Mouse (Mus musculus) kidney, embryonic 16.5 days (tissue): ENCODE results near the gene Itpk1. TPM values are rescaled to one million over a fixed set of nuclear protein-coding genes. Genes with fewer than 3 reads are reported as not detected.

Experiments
- ATAC-seq: fragments of 200-750 bp; cut with Nextera tagmentation; 2 replicates; pipeline ENCODE4 v1.8.0; 2017; ENCODE audit warnings: moderate TSS enrichment; ENCODE audit not compliant: low FRiP score, low TSS enrichment
- H3K27ac ChIP-seq: fragments of 300-500 bp; sonication (generic); 2 replicates; pipeline ENCODE4 v1.5.1; 2014; ENCODE audit warnings: low read length
- H3K27me3 ChIP-seq: fragments of 300-500 bp; sonication (generic); 2 replicates; pipeline ENCODE4 v1.6.1; 2014; ENCODE audit warnings: low read length, control low read depth, mixed read lengths; ENCODE audit not compliant: insufficient read depth
- H3K36me3 ChIP-seq: fragments of 300-500 bp; sonication (generic); 2 replicates; pipeline ENCODE4 v1.6.1; 2014; ENCODE audit warnings: low read length, control low read depth, mixed read lengths; ENCODE audit not compliant: insufficient read depth
- H3K4me1 ChIP-seq: fragments of 300-500 bp; sonication (generic); 2 replicates; pipeline ENCODE4 v1.6.1; 2014; ENCODE audit warnings: low read length, control low read depth, mixed read lengths; ENCODE audit not compliant: insufficient read depth
- H3K4me2 ChIP-seq: fragments of 300-500 bp; sonication (generic); replicated peaks from 2 replicates; pipeline ENCODE4 v1.6.1; 2014; ENCODE audit warnings: low read depth, low read length
- H3K4me3 ChIP-seq: fragments of 300-500 bp; sonication (generic); 2 replicates; pipeline ENCODE4 v1.5.1; 2014; ENCODE audit warnings: mild to moderate bottlenecking, low read length
- H3K9ac ChIP-seq: fragments of 300-500 bp; sonication (generic); replicated peaks from 2 replicates; pipeline ENCODE4 v1.6.1; 2014; ENCODE audit warnings: low read length
- H3K9me3 ChIP-seq: fragments of 300-500 bp; sonication (generic); 2 replicates; pipeline ENCODE4 v1.6.1; 2016; ENCODE audit warnings: low read length, control low read depth
- WGBS: fragments of 180-500 bp; shearing (Covaris S2); extraction: QIAGEN DNeasy Blood & Tissue Kit; methylation state at CpG from one replicate; pipeline ENCODE4 v1.1.7; 2014; 5-methylcytosine and 5-hydroxymethylcytosine counted together
- polyA plus RNA-seq: library from polyadenylated mRNA; unstranded; fragments of >200 nt; fragmentation: Nextera tagmentation; extraction: Ambion mirVana; gene quantifications from 2 replicates; pipeline ENCODE4 v1.2.1, GENCODE M21; 2015

Itpk1 gene
- polyA plus RNA-seq, 1 experiment from 2014 or later: 23.9 TPM

DNA sequence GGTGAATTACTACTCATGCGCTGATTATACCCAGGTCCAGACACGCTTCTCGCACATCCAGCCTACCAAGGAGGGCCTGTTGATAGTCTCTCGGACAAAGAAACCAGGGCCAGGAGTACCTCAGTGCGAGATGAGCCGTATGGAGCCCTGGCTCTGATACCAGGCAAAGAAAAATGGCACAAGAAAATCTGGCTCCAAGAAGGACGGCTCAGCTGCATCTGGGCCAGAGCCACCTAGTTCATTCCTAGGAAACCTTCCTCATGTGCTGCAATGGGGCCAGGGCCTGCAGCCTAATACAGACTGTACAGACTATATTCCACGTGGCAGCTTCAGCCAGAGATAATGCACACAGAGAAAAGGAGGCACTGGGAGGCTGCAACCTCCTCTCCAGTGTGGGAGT, 93.8 kb downstream of the Itpk1 start:
- WGBS: 88% methylated on average over 8 of the region's 8 CpGs
- H3K4me2 ChIP-seq: no peak overlapping the region
- H3K36me3 ChIP-seq: no peaks in the 10 kb centered on the region
- H3K4me1 ChIP-seq: peaks cover 10% of the 10 kb centered on the region
- ATAC-seq: no peak
- H3K4me3 ChIP-seq: no peak overlapping the region
- H3K9ac ChIP-seq: no peak overlapping the region
- no peaks in the 10 kb centered on the region for H3K27me3 ChIP-seq
- H3K27ac ChIP-seq: no peak overlapping the region
- H3K9me3 ChIP-seq: no peaks in the 10 kb centered on the region

DNA sequence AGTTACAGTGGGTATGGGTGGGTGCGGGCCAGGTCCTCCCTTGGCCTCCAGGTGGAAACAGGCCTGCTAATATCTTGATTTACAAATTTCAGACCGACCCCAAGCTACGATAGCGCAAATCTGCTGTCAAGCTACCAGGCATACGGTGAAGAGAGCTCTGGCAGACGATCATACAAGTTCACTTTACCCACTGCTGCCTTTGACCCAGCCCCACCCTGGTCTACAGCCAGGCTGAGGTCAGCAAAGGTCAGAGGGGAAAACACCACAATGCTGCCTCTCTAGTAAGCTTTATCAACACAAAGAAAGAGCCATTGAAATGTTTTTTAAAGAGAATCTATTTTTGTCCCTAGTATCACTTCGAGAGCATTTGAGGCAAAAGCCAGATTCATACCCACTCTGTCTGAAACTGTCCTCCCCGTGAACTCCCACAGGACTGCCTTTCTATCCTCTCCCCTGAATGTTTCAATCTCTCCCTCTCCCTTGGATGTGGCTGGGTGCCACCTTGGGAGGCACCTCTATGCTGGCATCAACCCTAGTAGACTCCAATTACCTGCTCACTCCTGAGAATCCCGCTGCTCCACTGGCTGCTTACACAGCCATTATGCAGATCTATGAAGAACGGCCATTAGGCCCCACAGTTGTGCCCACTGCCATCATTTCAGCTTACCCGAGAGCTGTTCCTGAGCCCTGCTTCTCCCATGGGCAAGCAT, 96.8 kb downstream of the Itpk1 start:
- Histone ChIP-seq H3K36me3 (peaks cover 9% of the 10 kb centered on the region; the same call in 1 of the 2 replicates), H3K27me3 (no peaks in the 10 kb centered on the region), H3K4me2 (no peak overlapping the region), H3K4me1 (peaks cover 10% of the 10 kb centered on the region), H3K9me3 (no peaks in the 10 kb centered on the region), H3K9ac (no peak overlapping the region), H3K27ac (no peak overlapping the region), H3K4me3 (no peak overlapping the region)
- WGBS: 80% methylated on average over 11 of the region's 11 CpGs
- ATAC-seq: no peak

DNA sequence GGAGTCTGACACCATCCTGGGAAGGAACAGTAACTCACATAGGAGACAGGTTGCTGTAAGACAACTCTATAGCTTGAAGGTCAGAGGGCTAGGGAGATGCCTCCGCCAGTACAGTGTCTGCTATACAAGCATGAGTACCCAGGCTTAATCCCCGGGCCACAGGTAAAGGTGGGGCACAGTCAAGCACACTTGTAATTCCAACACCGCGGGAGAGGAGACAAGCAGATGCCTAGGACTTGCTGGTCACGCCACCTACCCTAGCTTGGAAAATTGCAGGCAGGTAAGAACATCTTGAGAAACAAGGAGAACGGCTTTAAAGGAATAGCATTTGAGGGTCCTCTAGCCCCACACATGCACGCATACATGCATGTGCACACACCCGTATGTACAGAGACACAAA, 97.7 kb downstream of the Itpk1 start:
- ATAC-seq: no peak
- no peak overlapping the region for H3K9ac ChIP-seq
- H3K4me3 ChIP-seq: no peak overlapping the region
- peaks cover 9% of the 10 kb centered on the region; the same call in 1 of the 2 replicates for H3K36me3 ChIP-seq
- no peaks in the 10 kb centered on the region for H3K9me3 ChIP-seq
- WGBS: 80% methylated on average over 8 of the region's 8 CpGs
- H3K27ac ChIP-seq: no peak overlapping the region
- peaks cover 14% of the 10 kb centered on the region for H3K4me1 ChIP-seq
- H3K4me2 ChIP-seq: no peak overlapping the region
- no peaks in the 10 kb centered on the region for H3K27me3 ChIP-seq

DNA sequence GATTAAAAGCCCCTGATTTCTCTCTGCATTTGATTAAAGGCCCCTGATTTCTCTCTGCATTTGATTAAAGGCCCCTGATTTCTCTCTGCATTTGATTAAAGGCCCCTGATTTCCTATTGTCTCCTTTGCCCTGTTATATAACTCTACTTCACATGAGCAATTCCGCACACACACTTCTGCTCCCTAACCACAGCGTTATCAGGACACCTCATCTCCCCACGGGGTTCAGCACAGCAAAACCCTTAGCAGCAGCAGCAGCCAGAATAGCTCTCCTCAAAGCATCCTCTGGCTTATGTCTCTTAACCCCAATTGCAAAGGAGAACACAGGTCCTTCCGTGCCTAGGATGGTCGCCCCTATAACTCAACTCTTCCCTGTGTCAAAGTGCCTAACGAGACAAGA, 99.1 kb downstream of the Itpk1 start:
- H3K4me2 ChIP-seq: no peak overlapping the region
- ATAC-seq: no peak
- WGBS: 82% methylated on average over 6 of the region's 6 CpGs
- no peaks in the 10 kb centered on the region for H3K27me3 ChIP-seq
- H3K4me1 ChIP-seq: peaks cover 28% of the 10 kb centered on the region
- peaks cover 9% of the 10 kb centered on the region; the same call in 1 of the 2 replicates for H3K36me3 ChIP-seq
- H3K9me3 ChIP-seq: no peaks in the 10 kb centered on the region
- H3K27ac ChIP-seq: no peak overlapping the region
- no peak overlapping the region for H3K9ac ChIP-seq
- H3K4me3 ChIP-seq: no peak overlapping the region

DNA sequence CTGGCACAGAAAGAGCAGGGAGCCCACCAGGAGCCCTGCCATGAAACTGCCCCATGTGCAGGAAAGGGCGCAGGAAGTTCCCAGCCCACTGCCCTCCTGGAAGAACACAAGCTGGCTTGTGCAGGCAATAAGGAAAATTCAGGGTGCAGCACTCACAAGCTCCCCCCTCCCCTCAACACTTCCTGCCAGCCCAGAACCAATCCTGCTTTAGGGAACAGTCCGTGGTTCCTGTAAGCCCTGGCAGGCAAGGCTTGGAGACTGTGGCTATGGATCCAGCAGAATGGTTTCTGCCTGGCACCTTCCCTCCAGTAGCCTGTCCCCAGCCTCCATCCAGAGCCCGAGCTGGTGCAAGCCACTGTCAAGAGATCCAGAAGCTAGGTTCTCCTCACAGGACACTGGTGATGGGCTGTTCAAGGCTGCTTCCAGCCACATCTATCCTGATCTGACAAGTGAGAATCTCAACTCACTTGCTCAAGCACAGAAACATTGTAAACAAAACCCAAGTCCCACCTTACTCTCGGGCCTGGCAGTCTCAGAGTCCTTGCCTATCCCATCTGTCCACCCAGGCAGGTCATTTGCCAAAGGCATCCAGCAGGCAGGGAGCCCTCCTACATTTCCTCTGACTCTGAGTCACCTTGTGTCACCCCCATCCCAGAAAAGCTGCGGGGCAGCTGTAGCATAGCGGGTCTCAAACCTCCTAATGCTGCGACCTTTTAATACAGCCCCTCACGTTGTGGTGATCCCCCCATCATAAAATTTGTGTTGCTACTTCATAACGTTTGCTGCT, 102.3 kb downstream of the Itpk1 start:
- ATAC-seq: no peak
- WGBS: 69% methylated on average over 9 of the region's 9 CpGs
- Histone ChIP-seq H3K9ac (peak overlapping the region; percentile 35), H3K36me3 (peaks cover 9% of the 10 kb centered on the region; the same call in 1 of the 2 replicates), H3K4me3 (no peak overlapping the region), H3K27me3 (no peaks in the 10 kb centered on the region), H3K9me3 (peaks cover 6% of the 10 kb centered on the region; the same call in 1 of the 2 replicates), H3K4me2 (no peak overlapping the region), H3K4me1 (peaks cover 45% of the 10 kb centered on the region), H3K27ac (no peak overlapping the region)

DNA sequence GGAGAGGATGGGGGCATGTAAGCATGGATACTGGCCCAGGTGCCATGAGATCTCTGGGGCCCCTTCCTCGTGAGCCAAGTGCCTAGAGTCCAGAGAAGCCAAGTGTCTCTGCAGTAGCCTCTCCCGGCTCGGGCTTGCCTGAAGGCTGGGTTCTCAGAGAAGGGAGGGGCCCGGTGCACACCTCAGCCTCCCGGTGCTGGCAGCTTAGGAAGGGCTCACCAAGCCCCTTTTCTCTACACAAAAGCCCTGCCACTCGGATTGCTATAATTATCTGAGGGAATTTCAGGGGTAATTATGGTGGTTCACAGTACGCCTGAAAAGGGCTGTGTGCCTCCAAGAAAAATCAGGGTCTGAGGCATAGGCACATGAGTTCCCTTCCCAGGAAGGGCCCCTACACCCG, 102.9 kb downstream of the Itpk1 start:
- 45% methylated on average over 8 of the region's 8 CpGs for WGBS
- Histone ChIP-seq H3K9ac (peak overlapping the region; percentile 35; the same call in 1 of the 2 replicates), H3K36me3 (peaks cover 9% of the 10 kb centered on the region; the same call in 1 of the 2 replicates), H3K4me3 (no peak overlapping the region), H3K4me2 (no peak overlapping the region), H3K27ac (no peak overlapping the region), H3K4me1 (peaks cover 51% of the 10 kb centered on the region), H3K27me3 (no peaks in the 10 kb centered on the region), H3K9me3 (peaks cover 6% of the 10 kb centered on the region; the same call in 1 of the 2 replicates)
- ATAC-seq: no peak

DNA sequence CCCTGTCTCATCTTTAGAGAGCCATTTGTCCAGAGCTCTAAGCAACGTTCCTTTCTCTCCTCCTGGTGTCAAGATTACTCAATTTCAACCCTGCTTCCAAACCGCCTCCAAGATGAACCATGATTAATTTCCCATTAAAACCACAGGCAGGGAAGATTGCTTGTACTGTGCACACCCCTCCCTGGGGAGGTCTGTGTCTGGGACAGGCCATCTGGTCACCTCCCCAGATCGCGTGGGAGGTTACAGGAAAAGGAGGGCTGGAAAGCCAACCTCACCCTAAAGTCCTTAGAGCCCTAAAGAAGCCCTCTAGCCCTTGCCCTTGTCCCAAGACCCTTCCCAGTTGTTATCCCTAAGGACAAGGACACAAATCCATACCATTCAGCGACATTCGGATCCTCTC, 104.4 kb downstream of the Itpk1 start:
- Histone ChIP-seq H3K9ac (no peak overlapping the region), H3K27me3 (no peaks in the 10 kb centered on the region), H3K27ac (peak overlapping the region; percentile 81), H3K36me3 (peaks cover 9% of the 10 kb centered on the region; the same call in 1 of the 2 replicates), H3K4me1 (peaks cover 64% of the 10 kb centered on the region), H3K4me2 (no peak overlapping the region), H3K9me3 (peaks cover 6% of the 10 kb centered on the region; the same call in 1 of the 2 replicates), H3K4me3 (no peak overlapping the region)
- no peak for ATAC-seq
- 44% methylated on average over 6 of the region's 6 CpGs for WGBS

DNA sequence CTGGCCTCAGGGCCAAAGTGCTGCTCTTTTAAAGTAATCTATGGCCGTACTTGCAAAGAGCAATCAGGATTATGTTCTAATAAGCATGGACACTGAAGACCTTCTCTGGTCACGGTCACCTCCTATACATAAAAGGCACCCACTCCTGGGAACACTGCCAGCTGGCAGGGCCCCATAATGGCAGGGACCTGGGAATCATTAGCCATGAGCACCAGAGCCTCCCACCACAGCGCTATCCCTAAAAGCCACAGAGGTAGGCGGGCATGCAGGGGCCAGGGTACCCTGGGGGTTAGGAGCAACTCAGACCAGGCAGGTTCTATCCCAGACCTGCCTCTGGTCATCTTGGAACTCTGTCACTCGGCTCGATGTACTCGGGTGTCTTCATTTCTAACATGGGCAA, 104.9 kb downstream of the Itpk1 start:
- Histone ChIP-seq H3K27me3 (no peaks in the 10 kb centered on the region), H3K9me3 (peaks cover 6% of the 10 kb centered on the region; the same call in 1 of the 2 replicates), H3K4me2 (no peak overlapping the region), H3K36me3 (peaks cover 6% of the 10 kb centered on the region; the same call in 1 of the 2 replicates), H3K9ac (peak overlapping the region; percentile 36; the same call in 1 of the 2 replicates), H3K4me1 (peaks cover 69% of the 10 kb centered on the region), H3K4me3 (no peak overlapping the region), H3K27ac (peak overlapping the region; percentile 81)
- peak; percentile 49 for ATAC-seq
- WGBS: 52% methylated on average over 7 of the region's 7 CpGs

DNA sequence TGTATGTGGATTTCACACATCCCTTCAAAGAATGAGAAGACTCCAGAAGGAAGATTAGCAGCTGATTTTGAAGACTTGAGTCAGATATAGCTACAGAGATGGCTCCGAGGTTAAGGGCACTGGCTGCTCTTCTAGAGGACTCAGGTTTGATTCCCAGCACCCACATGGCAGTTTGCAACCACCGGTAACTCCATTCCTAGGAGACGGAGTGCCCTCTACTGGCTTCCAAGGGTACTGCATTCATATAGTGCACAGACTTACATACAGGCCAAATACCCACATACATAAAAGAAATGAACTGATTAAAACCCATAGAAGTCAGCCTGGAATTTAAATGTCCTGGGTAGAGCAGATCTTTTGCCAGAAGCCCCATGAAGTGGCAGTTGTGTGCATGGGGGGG, 106.2 kb downstream of the Itpk1 start:
- ATAC-seq: no peak
- H3K9me3 ChIP-seq: peaks cover 6% of the 10 kb centered on the region; the same call in 1 of the 2 replicates
- H3K27me3 ChIP-seq: no peaks in the 10 kb centered on the region
- H3K9ac ChIP-seq: no peak overlapping the region
- no peak overlapping the region for H3K4me3 ChIP-seq
- 92% methylated on average over 3 of the region's 3 CpGs for WGBS
- H3K4me1 ChIP-seq: peaks cover 82% of the 10 kb centered on the region
- no peaks in the 10 kb centered on the region; the same call in 1 of the 2 replicates for H3K36me3 ChIP-seq
- H3K4me2 ChIP-seq: no peak overlapping the region
- H3K27ac ChIP-seq: no peak overlapping the region
